Mouse (Mus musculus) forebrain, postnatal 0 days (tissue): ENCODE measurements around the gene Unc13d. TPM values are rescaled to one million over a fixed set of nuclear protein-coding genes. Genes with fewer than 3 reads are reported as not detected.
"Not testable (repeated sequence)": the region's sequence is repeated elsewhere in the genome, so short reads cannot be mapped to it uniquely, and the experiment has no call there.

Experiments
- ATAC-seq: fragments of 200-750 bp; cut with Nextera tagmentation; 2 replicates; pipeline ENCODE4 v1.8.0; 2017; ENCODE audit warnings: mild to moderate bottlenecking, moderate library complexity
- DNase-seq: peaks from one replicate; pipeline ENCODE4 v3.0.0-alpha.2; 2015
- H3K27ac ChIP-seq: fragments of 300-500 bp; sonication (generic); 2 replicates; pipeline ENCODE4 v1.5.1; 2014; ENCODE audit warnings: low read depth, mild to moderate bottlenecking, antibody characterized with exemption, low read length, moderate library complexity, mixed read lengths
- H3K27me3 ChIP-seq: fragments of 300-500 bp; sonication (generic); 2 replicates; pipeline ENCODE4 v1.6.1; 2014; ENCODE audit warnings: mild to moderate bottlenecking, low read length, mixed read lengths; ENCODE audit not compliant: insufficient read depth
- H3K36me3 ChIP-seq: fragments of 300-500 bp; sonication (generic); 2 replicates; pipeline ENCODE4 v1.6.1; 2014; ENCODE audit warnings: mild to moderate bottlenecking, moderate library complexity; ENCODE audit not compliant: insufficient read depth
- H3K4me1 ChIP-seq: fragments of 300-500 bp; sonication (generic); 2 replicates; pipeline ENCODE4 v1.6.1; 2014; ENCODE audit warnings: antibody characterized with exemption; ENCODE audit not compliant: insufficient read depth
- H3K4me2 ChIP-seq: fragments of 300-500 bp; sonication (generic); 2 replicates; pipeline ENCODE4 v1.6.1; 2014; ENCODE audit warnings: low read depth, mild to moderate bottlenecking, moderate library complexity
- H3K4me3 ChIP-seq: fragments of 300-500 bp; sonication (generic); 2 replicates; pipeline ENCODE4 v1.5.1; 2014; ENCODE audit warnings: low read depth, low read length, mixed read lengths
- H3K9ac ChIP-seq: fragments of 300-500 bp; sonication (generic); 2 replicates; pipeline ENCODE4 v1.6.1; 2014; ENCODE audit warnings: mild to moderate bottlenecking
- H3K9me3 ChIP-seq: fragments of 300-500 bp; sonication (generic); 2 replicates; pipeline ENCODE4 v1.6.1; 2016; ENCODE audit warnings: low read length
- CTCF ChIP-seq: sonication (generic); IDR thresholded peaks from 2 replicates; pipeline ENCODE4 v1.5.1; 2016; ENCODE audit warnings: antibody characterized with exemption, control low read depth, low read depth
- WGBS: fragments of 180-500 bp; shearing (Covaris S2); extraction: QIAGEN DNeasy Blood & Tissue Kit; methylation state at CpG from one replicate; pipeline ENCODE4 v1.1.7; 2014; 5-methylcytosine and 5-hydroxymethylcytosine counted together
- polyA plus RNA-seq: library from polyadenylated mRNA; unstranded; fragments of >200 nt; fragmentation: Nextera tagmentation; extraction: Ambion mirVana; gene quantifications from 2 replicates; pipeline ENCODE4 v1.2.1, GENCODE M21; 2015
- total RNA-seq: library from RNA; depleted of rRNA; stranded (reverse); fragments of >200 nt; gene quantifications from 2 replicates; pipeline ENCODE4 v1.2.3, GENCODE M21; 2014

The Unc13d gene
- total and polyA plus RNA-seq, 2 experiments from 2014 or later = 0.58 to 0.86 TPM

- no peak for TF ChIP-seq CTCF
- WGBS = 92% methylated on average over 3 of the region's 3 CpGs
- Histone ChIP-seq H3K27ac (peak overlapping the region; percentile 68), H3K4me2 (no peak overlapping the region), H3K27me3 (no peaks in the 10 kb centered on the region), H3K9me3 (no peaks in the 10 kb centered on the region), H3K4me1 (peaks cover 4% of the 10 kb centered on the region; the same call in 1 of the 2 replicates), H3K9ac (no peak overlapping the region), H3K4me3 (no peak overlapping the region), H3K36me3 (peaks cover 19% of the 10 kb centered on the region)
- ATAC-seq (no peak), DNase-seq (no peak)
Measured at GRCm38 (mm10) chr11:116025056-116025845, 52.5 kb downstream of the Unc13d start.

GRCm38 (mm10) chr11:116024356-116024808 lies 53.4 kb downstream of the Unc13d start:
- peaks cover 22% of the 10 kb centered on the region for H3K36me3 ChIP-seq
- no peak overlapping the region for H3K4me2 ChIP-seq
- ATAC-seq = peak; percentile 95
- H3K27me3 ChIP-seq = no peaks in the 10 kb centered on the region
- under 1% methylated on average over 32 of the region's 37 CpGs for WGBS
- H3K4me3 ChIP-seq = peak overlapping the region; percentile 88
- peak overlapping the region; percentile 100 for H3K9ac ChIP-seq
- H3K9me3 ChIP-seq = no peaks in the 10 kb centered on the region
- H3K4me1 ChIP-seq = peaks cover 4% of the 10 kb centered on the region; the same call in 1 of the 2 replicates
- TF ChIP-seq CTCF = no peak
- H3K27ac ChIP-seq = peak overlapping the region; percentile 97
- peak; percentile 100 for DNase-seq

GRCm38 (mm10) chr11:116023771-116024355 lies 53.9 kb downstream of the Unc13d start:
- peaks cover 4% of the 10 kb centered on the region; the same call in 1 of the 2 replicates for H3K4me1 ChIP-seq
- no peaks in the 10 kb centered on the region for H3K9me3 ChIP-seq
- WGBS = 1% methylated on average over 55 of the region's 57 CpGs
- peak; percentile 57 for ATAC-seq
- H3K9ac ChIP-seq = peak overlapping the region; percentile 100
- H3K4me3 ChIP-seq = peak overlapping the region; percentile 88
- peak overlapping the region; percentile 77 for H3K4me2 ChIP-seq
- peak; percentile 74 for TF ChIP-seq CTCF
- peaks cover 22% of the 10 kb centered on the region for H3K36me3 ChIP-seq
- DNase-seq = no peak
- peak overlapping the region; percentile 97 for H3K27ac ChIP-seq
- H3K27me3 ChIP-seq = no peaks in the 10 kb centered on the region

- H3K4me2 ChIP-seq = peak overlapping the region; percentile 77
- peak overlapping the region; percentile 100 for H3K9ac ChIP-seq
- not testable (repeated sequence) for ATAC-seq, H3K27me3 ChIP-seq, H3K4me1 ChIP-seq, H3K9me3 ChIP-seq, DNase-seq
- peak overlapping the region; percentile 97 for H3K27ac ChIP-seq
- H3K4me3 ChIP-seq = peak overlapping the region; percentile 88
- WGBS = 3% methylated on average over 18 of the region's 18 CpGs
- peaks cover 22% of the 10 kb centered on the region for H3K36me3 ChIP-seq
Measured at GRCm38 (mm10) chr11:116023074-116023770, 54.5 kb downstream of the Unc13d start.

- H3K4me2 ChIP-seq = peak overlapping the region; percentile 77
- no peaks in the 10 kb centered on the region for H3K9me3 ChIP-seq
- H3K4me1 ChIP-seq = peaks cover 4% of the 10 kb centered on the region; the same call in 1 of the 2 replicates
- H3K27ac ChIP-seq = no peak overlapping the region
- ATAC-seq (no peak), DNase-seq (peak; percentile 32)
- H3K9ac ChIP-seq = peak overlapping the region; percentile 25
- TF ChIP-seq CTCF = no peak
- H3K27me3 ChIP-seq = no peaks in the 10 kb centered on the region
- H3K36me3 ChIP-seq = peaks cover 22% of the 10 kb centered on the region
- H3K4me3 ChIP-seq = peak overlapping the region; percentile 49
- 46% methylated on average over 4 of the region's 4 CpGs for WGBS
Measured at GRCm38 (mm10) chr11:116022256-116022780, 55.4 kb downstream of the Unc13d start.

- Histone ChIP-seq H3K36me3 (peaks cover 22% of the 10 kb centered on the region), H3K27ac (no peak overlapping the region), H3K27me3 (no peaks in the 10 kb centered on the region), H3K4me3 (peak overlapping the region; percentile 49), H3K9ac (peak overlapping the region; percentile 14; the same call in 1 of the 2 replicates), H3K9me3 (no peaks in the 10 kb centered on the region), H3K4me1 (peaks cover 4% of the 10 kb centered on the region; the same call in 1 of the 2 replicates), H3K4me2 (peak overlapping the region; percentile 77)
- whole genome bisulfite sequencing = 71% methylated on average over 6 of the region's 6 CpGs
- TF ChIP-seq CTCF = no peak
- ATAC-seq (no peak), DNase-seq (no peak)
Measured at GRCm38 (mm10) chr11:116021328-116022220, 56.2 kb downstream of the Unc13d start.
